Mouse (Mus musculus): ENCODE data around the gene Exoc3l4. TPM values are rescaled to one million over a fixed set of nuclear protein-coding genes. Genes with fewer than 3 reads are reported as not detected.

Exoc3l4 gene
- polyA plus RNA-seq, 1 experiment from 2014 or later: 20.4 TPM

- no peak overlapping the region for H3K4me2 ChIP-seq (ENCODE audit: low read depth, low read length)
- no peak for ATAC-seq
- no peak overlapping the region for H3K9ac ChIP-seq (ENCODE audit: low read depth, low read length)
These were observed 14.3 kb downstream of the Exoc3l4 start for GRCm38 (mm10) chr12:111430868-111431817.

GRCm38 (mm10) chr12:111432097-111432496 lies 15.3 kb downstream of the Exoc3l4 start:
- Histone ChIP-seq H3K4me2 (ENCODE audit: low read depth, low read length) (no peak overlapping the region), H3K4me1 (ENCODE audit: control insufficient read depth, insufficient read depth, low read length) (peaks cover 53% of the 10 kb centered on the region), H3K4me3 (ENCODE audit: low read length) (no peak overlapping the region), H3K9ac (ENCODE audit: low read depth, low read length) (no peak overlapping the region), H3K9me3 (ENCODE audit: control insufficient read depth, low read length) (no peaks in the 10 kb centered on the region), H3K27ac (ENCODE audit: low read length) (no peak overlapping the region), H3K27me3 (replicated peaks; ENCODE audit: control insufficient read depth, insufficient read depth, low read length) (peaks cover 34% of the 10 kb centered on the region), H3K36me3 (ENCODE audit: control insufficient read depth, insufficient read depth, low read length) (no peaks in the 10 kb centered on the region)
- ATAC-seq: 0 out of 2 replicates have a peak, but pooled peaks have one; percentile 10
- 30% methylated on average over 4 of the region's 4 CpGs for WGBS

More at GRCm38 (mm10) chr12:111430868-111431817, 14.3 kb downstream of the Exoc3l4 start:
- Histone ChIP-seq H3K4me1 (ENCODE audit: control insufficient read depth, insufficient read depth, low read length) (peaks cover 47% of the 10 kb centered on the region), H3K36me3 (ENCODE audit: control insufficient read depth, insufficient read depth, low read length) (no peaks in the 10 kb centered on the region), H3K4me3 (ENCODE audit: low read length) (no peak overlapping the region), H3K27me3 (replicated peaks; ENCODE audit: control insufficient read depth, insufficient read depth, low read length) (peaks cover 31% of the 10 kb centered on the region), H3K9me3 (ENCODE audit: control insufficient read depth, low read length) (no peaks in the 10 kb centered on the region), H3K27ac (ENCODE audit: low read length) (no peak overlapping the region)
- WGBS: 42% methylated on average over 14 of the region's 14 CpGs

- 0 out of 2 replicates have a peak overlapping the region, but pooled peaks have one; percentile 33 for H3K27ac ChIP-seq (ENCODE audit: low read length)
- H3K9ac ChIP-seq (ENCODE audit: low read depth, low read length): no peak overlapping the region
These were observed 16.0 kb downstream of the Exoc3l4 start for GRCm38 (mm10) chr12:111432751-111433331.

GRCm38 (mm10) chr12:111434164-111434744 lies 17.4 kb downstream of the Exoc3l4 start:
- ATAC-seq: no peak
- peak overlapping the region; percentile 45; the same call in 1 of the 2 replicates for H3K27ac ChIP-seq (ENCODE audit: low read length)
- no peak overlapping the region for H3K9ac ChIP-seq (ENCODE audit: low read depth, low read length)
- H3K4me3 ChIP-seq (ENCODE audit: low read length): no peak overlapping the region
- H3K4me2 ChIP-seq (ENCODE audit: low read depth, low read length): no peak overlapping the region
- 27% methylated on average over 6 of the region's 7 CpGs for WGBS
- H3K27me3 ChIP-seq (replicated peaks; ENCODE audit: control insufficient read depth, insufficient read depth, low read length): peaks cover 26% of the 10 kb centered on the region
- H3K9me3 ChIP-seq (ENCODE audit: control insufficient read depth, low read length): no peaks in the 10 kb centered on the region
- peaks cover 52% of the 10 kb centered on the region for H3K4me1 ChIP-seq (ENCODE audit: control insufficient read depth, insufficient read depth, low read length)
- no peaks in the 10 kb centered on the region for H3K36me3 ChIP-seq (ENCODE audit: control insufficient read depth, insufficient read depth, low read length)

More at GRCm38 (mm10) chr12:111432751-111433331, 16.0 kb downstream of the Exoc3l4 start:
- Histone ChIP-seq H3K4me1 (ENCODE audit: control insufficient read depth, insufficient read depth, low read length) (peaks cover 56% of the 10 kb centered on the region), H3K36me3 (ENCODE audit: control insufficient read depth, insufficient read depth, low read length) (no peaks in the 10 kb centered on the region), H3K9me3 (ENCODE audit: control insufficient read depth, low read length) (no peaks in the 10 kb centered on the region), H3K27me3 (replicated peaks; ENCODE audit: control insufficient read depth, insufficient read depth, low read length) (peaks cover 34% of the 10 kb centered on the region), H3K4me2 (ENCODE audit: low read depth, low read length) (no peak overlapping the region), H3K4me3 (ENCODE audit: low read length) (no peak overlapping the region)
- 60% methylated on average over 5 of the region's 5 CpGs for WGBS
- ATAC-seq: no peak

- peaks cover 23% of the 10 kb centered on the region for H3K27me3 ChIP-seq (replicated peaks; ENCODE audit: control insufficient read depth, insufficient read depth, low read length)
- no peak overlapping the region for H3K4me3 ChIP-seq (ENCODE audit: low read length)
- no peak overlapping the region; the same call in 1 of the 2 replicates for H3K27ac ChIP-seq (ENCODE audit: low read length)
- H3K9ac ChIP-seq (ENCODE audit: low read depth, low read length): no peak overlapping the region
- ATAC-seq: no peak
- no peaks in the 10 kb centered on the region for H3K9me3 ChIP-seq (ENCODE audit: control insufficient read depth, low read length)
- H3K36me3 ChIP-seq (ENCODE audit: control insufficient read depth, insufficient read depth, low read length): no peaks in the 10 kb centered on the region
- WGBS: 39% methylated on average over 7 of the region's 8 CpGs
- no peak overlapping the region for H3K4me2 ChIP-seq (ENCODE audit: low read depth, low read length)
- H3K4me1 ChIP-seq (ENCODE audit: control insufficient read depth, insufficient read depth, low read length): peaks cover 47% of the 10 kb centered on the region
These were observed 18.0 kb downstream of the Exoc3l4 start for GRCm38 (mm10) chr12:111434745-111435327.

GRCm38 (mm10) chr12:111436170-111436569 lies 19.4 kb downstream of the Exoc3l4 start:
- H3K27ac ChIP-seq (ENCODE audit: low read length): 0 out of 2 replicates have a peak overlapping the region, but pooled peaks have one; percentile 14
- ATAC-seq: no peak
- peaks cover 9% of the 10 kb centered on the region for H3K27me3 ChIP-seq (replicated peaks; ENCODE audit: control insufficient read depth, insufficient read depth, low read length)
- WGBS: 82% methylated on average over 3 of the region's 3 CpGs
- no peak overlapping the region for H3K4me2 ChIP-seq (ENCODE audit: low read depth, low read length)
- H3K4me3 ChIP-seq (ENCODE audit: low read length): no peak overlapping the region
- peaks cover 34% of the 10 kb centered on the region for H3K4me1 ChIP-seq (ENCODE audit: control insufficient read depth, insufficient read depth, low read length)
- no peaks in the 10 kb centered on the region for H3K9me3 ChIP-seq (ENCODE audit: control insufficient read depth, low read length)
- H3K9ac ChIP-seq (ENCODE audit: low read depth, low read length): no peak overlapping the region
- H3K36me3 ChIP-seq (ENCODE audit: control insufficient read depth, insufficient read depth, low read length): no peaks in the 10 kb centered on the region

GRCm38 (mm10) chr12:111436640-111437039 lies 19.8 kb downstream of the Exoc3l4 start:
- Histone ChIP-seq H3K36me3 (ENCODE audit: control insufficient read depth, insufficient read depth, low read length) (no peaks in the 10 kb centered on the region), H3K4me2 (ENCODE audit: low read depth, low read length) (no peak overlapping the region), H3K27ac (ENCODE audit: low read length) (0 out of 2 replicates have a peak overlapping the region, but pooled peaks have one; percentile 14), H3K4me1 (ENCODE audit: control insufficient read depth, insufficient read depth, low read length) (peaks cover 33% of the 10 kb centered on the region), H3K27me3 (replicated peaks; ENCODE audit: control insufficient read depth, insufficient read depth, low read length) (peaks cover 8% of the 10 kb centered on the region; the same call in 1 of the 2 replicates), H3K9ac (ENCODE audit: low read depth, low read length) (no peak overlapping the region), H3K4me3 (ENCODE audit: low read length) (no peak overlapping the region), H3K9me3 (ENCODE audit: control insufficient read depth, low read length) (no peaks in the 10 kb centered on the region)
- WGBS: 68% methylated on average over 8 of the region's 8 CpGs
- ATAC-seq: no peak

- Histone ChIP-seq H3K27me3 (replicated peaks; ENCODE audit: control insufficient read depth, insufficient read depth, low read length) (peaks cover 15% of the 10 kb centered on the region), H3K9ac (ENCODE audit: low read depth, low read length) (no peak overlapping the region), H3K4me3 (ENCODE audit: low read length) (no peak overlapping the region), H3K27ac (ENCODE audit: low read length) (peak overlapping the region; percentile 73), H3K9me3 (ENCODE audit: control insufficient read depth, low read length) (no peaks in the 10 kb centered on the region), H3K36me3 (ENCODE audit: control insufficient read depth, insufficient read depth, low read length) (no peaks in the 10 kb centered on the region), H3K4me1 (ENCODE audit: control insufficient read depth, insufficient read depth, low read length) (peaks cover 34% of the 10 kb centered on the region), H3K4me2 (ENCODE audit: low read depth, low read length) (no peak overlapping the region)
- ATAC-seq: peak; percentile 6; the same call in 1 of the 2 replicates
- WGBS: 63% methylated on average over 5 of the region's 5 CpGs
These were observed 20.5 kb downstream of the Exoc3l4 start for GRCm38 (mm10) chr12:111437222-111437900.
